Mouse (Mus musculus) heart, adult 2 months (tissue): Measurements from ENCODE around the gene Hoxc9. TPM values are rescaled to one million over a fixed set of nuclear protein-coding genes. Genes with fewer than 3 reads are reported as not detected.

ENCODE experiments used
- DNase-seq, 2 experiments: peaks; one replicate each; pipeline ENCODE4 v3.0.0; 2021
- H3K27ac ChIP-seq: fragments of 200-600 bp; 2 replicates; pipeline ENCODE4 v1.8.1; 2022
- H3K27me3 ChIP-seq: fragments of 200-500 bp; 2 replicates; pipeline ENCODE4 v1.6.1; 2012; ENCODE audit warnings: mild to moderate bottlenecking, low read length, inconsistent platforms, mixed read lengths; ENCODE audit not compliant: control insufficient read depth, insufficient read depth
- H3K36me3 ChIP-seq: fragments of 200-500 bp; 2 replicates; pipeline ENCODE4 v1.6.1; 2012; ENCODE audit warnings: low read length, inconsistent platforms; ENCODE audit not compliant: control insufficient read depth, insufficient read depth
- H3K4me1 ChIP-seq: fragments of 200-500 bp; 2 replicates; pipeline ENCODE4 v1.6.1; 2011; ENCODE audit warnings: low read length; ENCODE audit not compliant: control insufficient read depth, insufficient read depth
- H3K4me3 ChIP-seq: fragments of 200-600 bp; 2 replicates; pipeline ENCODE4 v1.8.1; 2022
- H3K79me2 ChIP-seq: fragments of 200-500 bp; replicated peaks from 2 replicates; pipeline ENCODE4 v1.6.1; 2012; ENCODE audit warnings: mild to moderate bottlenecking, inconsistent platforms, low read length, moderate library complexity, mixed read lengths; ENCODE audit not compliant: control insufficient read depth, insufficient read depth
- H3K9ac ChIP-seq: fragments of 200-500 bp; 2 replicates; pipeline ENCODE4 v1.6.1; 2012; ENCODE audit warnings: low read depth, mild to moderate bottlenecking, control low read depth, inconsistent platforms, low read length, mixed read lengths
- CTCF ChIP-seq: fragments of 200-600 bp; IDR thresholded peaks from 2 replicates; pipeline ENCODE4 v1.8.1; 2022; ENCODE audit warnings: antibody characterized with exemption, mild to moderate bottlenecking, moderate library complexity
- EP300 ChIP-seq: fragments of 200-500 bp; IDR thresholded peaks from 2 replicates; pipeline ENCODE4 v1.6.1; 2011; ENCODE audit warnings: low read depth, low read length, control low read depth; ENCODE audit not compliant: insufficient read depth
- POLR2A ChIP-seq: fragments of 200-500 bp; IDR thresholded peaks from 2 replicates; pipeline ENCODE4 v1.6.1; 2011; ENCODE audit warnings: mild to moderate bottlenecking, low read depth, low read length, control low read depth; ENCODE audit not compliant: insufficient read depth
- WGBS: fragments of 180-500 bp; shearing (Covaris S2); methylation state at CpG from one replicate; pipeline ENCODE4 v1.1.7; 2018; 5-methylcytosine and 5-hydroxymethylcytosine counted together
- intact Hi-C: fragments of 180-260 bp; cut with DNase I; formaldehyde crosslinking; loops from one replicate; pipeline ENCODE4 v1.15.1; 2025
- polyA plus RNA-seq: library from polyadenylated mRNA; depleted of rRNA; stranded (reverse); fragments of >200 nt; gene quantifications from 2 replicates; pipeline ENCODE4 v1.2.3, GENCODE M21; 2012
- total RNA-seq, 2 experiments: library from RNA; stranded (reverse); gene quantifications; 2 replicates each; pipeline ENCODE4 v1.2.3; 2021

Hoxc9 gene
- total and polyA plus RNA-seq, 3 experiments = not detected

DNA sequence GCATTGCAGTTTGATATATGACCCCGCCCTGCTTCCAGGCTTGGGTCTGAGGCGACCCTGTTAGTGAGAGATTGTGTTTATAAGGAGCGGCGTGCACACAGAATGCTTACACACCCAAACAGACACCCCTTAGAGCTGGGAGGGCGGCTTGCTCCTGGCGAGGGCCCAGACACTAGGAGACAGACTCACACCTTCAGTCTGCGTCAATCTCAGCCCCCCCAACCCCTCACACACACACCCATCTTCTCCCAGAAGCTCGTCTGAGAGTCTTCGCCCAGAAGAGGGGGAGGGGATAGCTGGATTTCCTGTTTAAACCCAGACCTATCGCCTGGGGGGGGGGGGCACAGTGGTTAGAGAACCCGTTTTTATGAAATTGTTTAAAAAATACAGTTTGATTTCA is 23.7 kb downstream of the Hoxc9 start:
- peaks cover 23% of the 10 kb centered on the region for H3K27me3 ChIP-seq
- no peak overlapping the region; the same call in 1 of the 2 replicates for H3K4me3 ChIP-seq
- H3K9ac ChIP-seq = no peak overlapping the region
- no peaks in the 10 kb centered on the region for H3K79me2 ChIP-seq
- TF ChIP-seq POLR2A = no peak
- TF ChIP-seq EP300 = no peak
- no peak for TF ChIP-seq CTCF
- DNase-seq = no peak
- 41% methylated on average over 11 of the region's 11 CpGs for WGBS
- intact Hi-C loops = no loop called here
- H3K27ac ChIP-seq = no peak overlapping the region
- H3K36me3 ChIP-seq = no peaks in the 10 kb centered on the region
- H3K4me1 ChIP-seq = no peaks in the 10 kb centered on the region

DNA sequence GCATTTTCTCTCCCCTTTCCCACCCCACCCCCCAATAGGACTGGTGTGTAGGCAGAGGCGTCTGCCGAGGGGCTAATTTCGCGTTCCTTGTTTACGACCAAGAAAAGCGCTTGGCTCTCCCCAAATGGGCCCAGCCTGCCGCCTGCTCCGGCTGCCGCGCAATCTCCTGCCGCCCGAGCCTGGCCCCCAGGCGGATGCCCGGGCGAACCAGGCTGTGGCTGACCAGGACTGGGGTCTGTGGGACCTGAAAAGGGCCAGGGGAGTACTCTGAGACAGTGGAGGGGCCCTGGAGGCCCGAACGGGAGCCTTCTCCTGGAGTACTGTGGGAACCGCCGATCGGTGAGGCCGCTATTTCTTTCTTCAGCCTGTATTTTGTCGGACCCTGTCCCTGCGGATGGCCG is 24.3 kb downstream of the Hoxc9 start:
- Histone ChIP-seq H3K4me3 (no peak overlapping the region), H3K79me2 (no peaks in the 10 kb centered on the region), H3K27ac (no peak overlapping the region), H3K36me3 (no peaks in the 10 kb centered on the region), H3K4me1 (no peaks in the 10 kb centered on the region), H3K27me3 (peaks cover 26% of the 10 kb centered on the region), H3K9ac (no peak overlapping the region)
- no peak for TF ChIP-seq CTCF
- TF ChIP-seq EP300 = no peak
- no peak for TF ChIP-seq POLR2A
- DNase-seq = no peak
- intact Hi-C loops = no loop called here
- WGBS = 43% methylated on average over 24 of the region's 24 CpGs

DNA sequence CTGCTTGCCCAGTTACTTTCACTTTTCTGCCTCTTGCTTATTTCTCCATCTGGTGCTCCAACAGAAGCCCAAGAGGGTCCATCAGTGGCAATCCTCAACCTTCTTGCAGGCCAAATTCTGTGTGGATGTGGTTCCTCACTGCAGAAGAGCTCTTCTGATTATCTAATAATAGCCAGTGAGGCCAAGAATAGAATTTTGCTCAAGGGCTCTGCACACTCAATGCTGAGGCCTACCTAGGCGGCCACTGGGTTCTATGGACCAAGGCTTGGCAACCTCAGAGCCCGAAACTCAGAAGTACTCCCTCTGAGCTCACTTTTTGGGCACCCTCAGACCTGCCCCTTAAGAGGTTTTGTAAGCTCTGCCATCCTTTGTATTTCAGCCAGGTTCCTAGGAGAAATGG is 25.1 kb downstream of the Hoxc9 start:
- DNase-seq = no peak
- H3K27ac ChIP-seq = no peak overlapping the region
- WGBS = 53% methylated on average over 2 of the region's 2 CpGs
- H3K9ac ChIP-seq = no peak overlapping the region
- peaks cover 22% of the 10 kb centered on the region for H3K27me3 ChIP-seq
- intact Hi-C loops = no loop called here
- H3K79me2 ChIP-seq = no peaks in the 10 kb centered on the region
- H3K36me3 ChIP-seq = no peaks in the 10 kb centered on the region
- H3K4me1 ChIP-seq = no peaks in the 10 kb centered on the region
- no peak overlapping the region for H3K4me3 ChIP-seq
- TF ChIP-seq CTCF = no peak
- TF ChIP-seq EP300 = no peak
- no peak for TF ChIP-seq POLR2A

DNA sequence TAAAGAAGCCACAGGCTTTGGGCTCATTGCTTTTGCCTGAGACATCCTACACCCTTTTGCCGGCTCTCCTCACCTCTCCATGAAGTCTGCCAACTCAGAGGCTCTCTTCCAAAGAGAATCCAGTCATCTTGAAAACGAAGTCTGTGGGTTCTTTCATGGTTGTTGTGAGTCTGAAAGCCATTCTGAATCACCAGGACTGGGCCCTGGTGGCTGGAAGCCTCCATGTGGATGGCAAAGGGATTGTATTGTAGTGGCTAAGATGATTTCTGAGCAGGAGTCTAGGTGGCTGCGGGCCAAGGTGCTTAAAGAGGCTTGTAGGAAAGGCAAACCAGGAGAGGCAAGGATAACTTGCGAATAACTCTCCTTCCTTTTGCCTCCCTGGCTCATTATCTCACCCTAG is 25.9 kb downstream of the Hoxc9 start:
- intact Hi-C loops = no loop called here
- H3K36me3 ChIP-seq = no peaks in the 10 kb centered on the region
- no peak overlapping the region for H3K4me3 ChIP-seq
- no peak overlapping the region for H3K9ac ChIP-seq
- H3K27me3 ChIP-seq = peaks cover 21% of the 10 kb centered on the region
- no peak overlapping the region for H3K27ac ChIP-seq
- H3K79me2 ChIP-seq = no peaks in the 10 kb centered on the region
- TF ChIP-seq POLR2A (no peak), CTCF (no peak), EP300 (no peak)
- 43% methylated on average over 4 of the region's 4 CpGs for WGBS
- no peak for DNase-seq
- H3K4me1 ChIP-seq = no peaks in the 10 kb centered on the region

DNA sequence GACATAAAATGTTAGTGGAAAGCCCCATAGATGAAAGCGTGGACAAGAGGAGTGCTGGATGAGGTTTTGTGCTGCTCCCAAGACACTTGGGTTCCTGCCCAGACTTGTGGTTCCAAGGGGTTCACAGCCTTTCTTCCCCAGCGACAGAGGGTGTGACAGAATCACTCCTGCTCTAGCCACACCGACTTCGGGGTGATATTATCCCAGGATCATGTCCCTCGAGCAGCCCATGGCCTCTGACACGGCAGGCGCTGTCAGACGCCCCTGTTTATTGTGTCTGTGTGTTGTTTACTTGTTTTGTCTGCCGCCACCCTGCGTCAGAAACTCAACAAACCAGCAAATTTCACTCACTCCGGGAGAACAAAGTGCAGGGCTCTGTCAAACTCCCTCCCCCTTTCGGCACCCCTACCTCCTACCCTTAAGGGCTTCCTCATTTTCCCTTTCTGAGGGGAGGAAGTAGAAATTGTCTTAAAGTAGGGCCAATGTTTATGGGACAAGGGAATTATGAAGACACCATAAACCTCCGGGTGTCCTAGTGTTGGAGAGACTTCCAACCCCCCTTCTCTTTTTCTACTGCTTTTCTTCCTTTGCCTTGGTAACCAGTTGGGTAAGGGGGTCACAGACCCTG is 26.7 kb downstream of the Hoxc9 start:
- Histone ChIP-seq H3K79me2 (no peaks in the 10 kb centered on the region), H3K4me3 (no peak overlapping the region), H3K36me3 (no peaks in the 10 kb centered on the region), H3K4me1 (no peaks in the 10 kb centered on the region), H3K9ac (no peak overlapping the region), H3K27me3 (peaks cover 15% of the 10 kb centered on the region), H3K27ac (no peak overlapping the region)
- TF ChIP-seq CTCF = no peak
- TF ChIP-seq POLR2A = no peak
- TF ChIP-seq EP300 = no peak
- intact Hi-C loops = no loop called here
- WGBS = 35% methylated on average over 13 of the region's 13 CpGs
- DNase-seq = no peak

DNA sequence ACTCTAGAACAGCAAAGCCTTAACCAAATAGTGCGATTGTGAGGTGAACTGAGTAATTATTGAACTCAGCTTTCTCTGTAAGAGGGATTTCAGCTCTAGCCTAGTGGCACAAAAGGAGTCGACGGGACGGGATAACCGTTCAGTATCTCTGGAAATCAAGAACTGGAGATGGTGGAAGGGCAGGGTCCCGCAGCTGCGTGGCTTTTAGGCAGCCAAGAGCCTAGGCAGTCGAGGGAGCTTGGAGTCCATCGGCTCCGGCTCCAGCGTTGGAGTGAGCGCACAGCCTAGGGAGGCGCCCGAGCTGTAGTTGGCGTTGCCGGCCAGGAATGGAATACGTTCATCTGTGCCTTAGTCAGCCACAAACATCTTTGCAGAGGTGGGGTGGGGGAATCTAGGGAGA is 29.1 kb downstream of the Hoxc9 start:
- intact Hi-C loops = no loop called here
- H3K4me3 ChIP-seq = no peak overlapping the region
- H3K36me3 ChIP-seq = no peaks in the 10 kb centered on the region
- H3K9ac ChIP-seq = no peak overlapping the region
- WGBS = 10% methylated on average over 17 of the region's 17 CpGs
- no peaks in the 10 kb centered on the region for H3K79me2 ChIP-seq
- peaks cover 15% of the 10 kb centered on the region for H3K27me3 ChIP-seq
- H3K27ac ChIP-seq = no peak overlapping the region
- H3K4me1 ChIP-seq = no peaks in the 10 kb centered on the region
- TF ChIP-seq CTCF = no peak
- no peak for TF ChIP-seq EP300
- no peak for TF ChIP-seq POLR2A
- no peak for DNase-seq
